Mouse (Mus musculus) heart, postnatal 10 days (tissue): ENCODE measurements around the gene Cfap97d1. TPM values are rescaled to one million over a fixed set of nuclear protein-coding genes. Genes with fewer than 3 reads are reported as not detected.

ENCODE experiments used
- DNase-seq, 2 experiments: peaks; one replicate each; pipeline ENCODE4 v3.0.0; 2021
- intact Hi-C: fragments of 180-260 bp; cut with DNase I; formaldehyde crosslinking; loops from one replicate; pipeline ENCODE4 v1.15.1; 2025
- total RNA-seq, 2 experiments: library from RNA; stranded (reverse); gene quantifications; 2 replicates each; pipeline ENCODE4 v1.2.3; 2021

Cfap97d1 gene
- total RNA-seq, 2 experiments from 2014 or later: not detected

DNA sequence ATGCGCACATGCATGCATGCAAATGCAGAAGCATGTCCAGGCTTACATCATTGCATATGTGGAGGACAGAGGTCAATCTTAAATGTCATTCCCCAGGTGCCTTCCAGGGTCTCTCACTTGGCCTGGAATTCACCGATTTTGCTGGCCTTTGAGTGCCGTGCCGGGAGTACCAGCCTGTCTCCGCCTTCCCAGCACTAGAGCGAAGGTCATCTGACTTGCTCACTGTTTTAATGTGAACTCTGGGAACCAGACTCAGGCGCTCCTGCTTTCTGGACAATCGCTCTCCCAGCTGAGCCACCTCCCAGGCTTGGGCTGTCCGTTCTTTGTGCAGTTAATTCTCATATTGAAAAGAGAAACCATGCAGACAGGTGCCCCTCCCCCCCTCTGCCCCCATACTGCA lies 22.2 kb downstream of the Cfap97d1 start:
- intact Hi-C loops: no loop called here
- no peak for DNase-seq

DNA sequence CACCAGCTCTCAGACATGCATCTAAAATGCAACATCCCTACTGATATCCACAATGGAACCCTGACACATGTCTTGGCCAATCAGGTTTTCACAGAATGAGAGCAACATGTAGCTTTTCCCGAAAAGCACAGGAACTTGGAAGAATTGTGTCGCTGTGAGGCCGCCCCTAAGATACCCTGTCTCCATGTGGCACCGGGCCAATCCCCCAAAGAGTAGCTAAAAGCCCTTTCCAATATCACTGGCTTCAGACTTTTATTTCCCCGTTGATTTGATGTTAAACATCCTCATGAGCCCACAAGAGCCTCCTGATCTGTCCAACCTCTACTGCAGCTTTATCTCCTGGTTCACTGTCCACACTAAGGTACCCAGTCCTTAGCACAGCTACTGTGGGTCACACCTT lies 22.6 kb downstream of the Cfap97d1 start:
- DNase-seq: no peak
- intact Hi-C loops: no loop called here

DNA sequence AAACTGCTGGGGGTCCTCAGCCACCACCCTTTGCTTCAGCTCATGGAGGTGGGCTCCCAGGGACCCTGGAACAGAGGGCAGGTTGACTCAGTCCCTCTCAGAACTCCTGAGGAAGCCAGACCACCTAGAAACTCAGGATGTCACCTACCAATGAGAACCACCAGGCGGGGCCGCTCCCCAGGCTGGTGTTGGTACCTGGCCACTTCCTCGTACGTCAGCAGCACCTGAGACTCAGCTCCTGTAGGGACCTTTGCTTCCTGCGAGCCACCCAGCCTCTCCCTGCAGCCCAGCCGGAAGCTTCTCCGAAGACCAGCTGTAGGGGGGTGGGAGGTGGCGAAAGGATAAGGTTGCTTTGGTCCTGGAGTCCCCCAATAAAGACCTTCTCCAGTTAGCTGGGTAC lies 24.3 kb downstream of the Cfap97d1 start:
- intact Hi-C loops: no loop called here
- DNase-seq: no peak

DNA sequence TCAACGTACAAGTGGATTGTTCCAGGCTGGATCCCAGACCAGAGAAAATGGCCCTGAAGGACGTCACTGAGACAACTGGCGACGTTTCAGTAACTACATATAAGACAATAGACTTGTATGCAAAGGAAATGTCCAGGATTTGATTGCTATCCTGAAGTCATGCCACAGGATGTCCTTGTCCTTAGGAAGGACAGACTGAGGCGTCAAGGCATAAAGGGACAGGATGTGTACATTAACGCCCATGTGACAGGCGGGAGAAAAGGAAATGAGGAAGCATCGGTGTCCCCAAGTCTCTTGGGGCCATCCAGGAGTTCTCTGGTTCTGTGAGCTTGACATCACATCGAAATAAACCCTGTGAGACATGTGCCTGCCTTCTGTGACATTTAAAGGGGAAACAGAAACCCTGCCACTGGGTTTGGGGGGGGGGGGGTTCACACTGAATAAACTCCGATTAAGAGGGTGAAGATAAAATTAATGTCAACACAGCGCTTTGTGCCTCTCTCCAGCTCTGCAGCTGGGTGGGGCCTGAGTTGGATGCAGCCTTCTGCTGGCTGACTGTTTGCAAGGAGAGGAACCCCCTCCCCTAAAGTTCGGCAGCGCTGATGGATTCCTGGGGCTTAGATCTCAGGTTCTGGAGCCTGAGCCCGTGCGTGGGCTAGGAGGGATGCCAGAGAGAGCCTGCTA lies 25.0 kb downstream of the Cfap97d1 start:
- intact Hi-C loops: no loop called here
- no peak for DNase-seq

DNA sequence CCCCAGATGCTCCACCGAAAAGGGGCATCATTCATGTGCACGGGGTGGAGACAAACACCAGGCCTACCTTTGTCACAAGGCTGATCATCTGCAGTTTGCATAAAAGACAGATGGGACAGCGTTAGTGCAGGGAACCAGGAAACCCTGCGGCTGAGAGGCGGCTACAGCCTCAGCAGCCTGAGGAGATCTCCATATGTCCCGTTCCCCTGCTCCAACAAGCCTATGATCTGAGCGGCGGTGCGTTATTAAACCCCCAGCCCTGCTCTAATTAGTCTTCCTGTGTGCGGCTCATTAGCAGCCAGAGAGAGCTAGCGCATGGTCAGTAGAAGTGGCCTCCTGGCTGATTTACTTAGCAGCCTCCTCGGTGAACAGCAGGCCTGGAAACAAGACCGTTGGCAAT lies 26.1 kb downstream of the Cfap97d1 start:
- intact Hi-C loops: no loop called here
- no peak for DNase-seq

DNA sequence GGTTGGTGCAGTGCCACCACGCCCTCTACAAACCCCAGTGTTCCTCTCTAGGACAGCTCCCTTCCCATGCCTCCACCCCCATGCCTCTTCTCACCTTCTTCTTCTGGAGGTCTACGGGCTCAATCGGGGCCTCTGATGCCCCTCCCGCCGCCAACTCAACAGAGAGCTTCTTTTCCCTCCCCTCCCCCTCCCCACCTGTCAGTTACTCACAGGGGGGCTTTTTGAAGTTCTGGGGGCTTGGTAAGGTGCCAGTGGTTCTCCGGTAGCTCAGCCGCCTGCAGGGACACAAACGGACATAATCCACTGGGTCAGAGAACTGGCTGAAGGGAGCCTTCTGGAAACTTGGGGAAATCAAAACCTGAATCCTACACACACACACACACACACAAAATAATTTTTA lies 27.4 kb downstream of the Cfap97d1 start:
- intact Hi-C loops: no loop called here

DNA sequence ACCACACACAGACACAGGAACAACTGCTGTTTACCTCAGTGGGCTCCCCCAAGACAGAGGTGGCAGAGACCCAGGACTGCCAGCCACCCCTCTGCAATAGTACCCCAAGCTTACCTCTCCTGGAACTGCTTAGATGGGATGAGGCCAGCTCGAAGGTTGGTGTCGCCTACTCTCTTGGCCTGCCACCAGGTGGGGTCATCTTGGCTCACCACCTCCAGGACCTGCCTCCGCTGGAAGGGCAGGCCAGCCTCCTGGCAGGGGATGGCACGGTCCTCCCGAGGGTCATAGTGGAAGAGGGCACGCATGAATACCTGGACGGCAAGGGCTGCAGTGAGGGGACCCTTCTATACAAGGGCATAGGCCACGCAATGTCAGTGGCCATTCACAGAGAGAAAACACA lies 29.1 kb downstream of the Cfap97d1 start:
- intact Hi-C loops: no loop called here
- DNase-seq: no peak

More for the DNA sequence above, 27.4 kb downstream of the Cfap97d1 start:
- no peak for DNase-seq

DNA sequence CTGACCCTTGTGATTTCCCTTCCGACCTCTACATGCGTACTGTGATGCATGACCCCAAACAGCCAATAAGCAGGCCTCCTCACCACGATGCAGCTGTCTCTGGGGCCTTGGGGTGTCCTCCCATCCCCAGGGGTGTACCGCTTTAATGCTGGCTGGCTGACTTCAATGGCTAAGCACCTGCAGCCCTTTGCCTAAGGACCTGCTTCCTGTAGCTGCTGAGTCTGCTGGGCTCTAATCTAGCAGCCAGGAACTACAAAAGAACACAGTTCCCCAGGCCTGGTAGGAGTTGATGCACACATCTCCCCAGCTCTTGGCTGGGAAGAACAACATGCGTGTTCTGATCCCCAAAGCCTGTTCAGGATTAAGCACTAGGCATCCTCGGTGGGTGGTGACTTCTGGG lies 31.4 kb downstream of the Cfap97d1 start:
- intact Hi-C loops: no loop called here
- DNase-seq: no peak

DNA sequence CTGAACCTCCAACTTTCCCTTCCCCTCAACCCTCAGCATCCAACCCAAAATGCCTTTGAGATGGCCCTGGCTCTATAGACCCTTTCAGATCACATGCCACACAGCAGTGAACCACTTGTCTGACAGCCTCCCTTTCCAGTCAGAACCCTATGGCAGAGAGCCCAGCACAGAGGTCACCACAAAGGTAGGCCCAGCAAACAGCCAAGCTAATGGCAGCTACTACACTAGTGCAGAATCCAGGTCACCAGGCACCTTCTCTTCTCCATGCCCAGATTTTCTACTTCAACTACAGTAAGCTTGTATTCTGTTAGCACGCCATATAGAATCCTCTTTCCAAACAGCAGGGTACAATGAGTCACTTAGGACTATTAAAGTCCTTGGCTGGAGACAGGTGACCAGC lies 32.1 kb downstream of the Cfap97d1 start:
- intact Hi-C loops: no loop called here
- peak; percentile 69 to 75 for DNase-seq

DNA sequence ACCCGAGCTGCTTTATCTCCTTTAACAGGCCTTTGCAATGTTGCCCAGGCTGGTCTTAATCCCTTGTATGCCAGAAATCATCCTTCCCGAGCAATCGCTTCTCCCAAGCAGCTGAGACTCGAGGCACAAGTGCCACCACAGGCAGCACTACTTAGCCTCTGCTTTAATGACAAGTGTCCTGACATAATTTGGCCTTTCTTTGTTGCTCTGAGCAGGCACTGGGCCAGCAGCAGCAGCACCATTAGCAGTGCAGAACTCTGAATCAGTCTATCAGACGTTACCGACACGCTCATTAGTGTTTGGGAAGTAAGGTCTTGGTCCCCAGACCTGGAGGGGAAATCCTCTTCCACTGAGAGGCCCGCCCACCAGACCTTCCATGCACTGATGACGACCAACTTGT lies 35.7 kb downstream of the Cfap97d1 start:
- intact Hi-C loops: no loop called here
- no peak for DNase-seq

DNA sequence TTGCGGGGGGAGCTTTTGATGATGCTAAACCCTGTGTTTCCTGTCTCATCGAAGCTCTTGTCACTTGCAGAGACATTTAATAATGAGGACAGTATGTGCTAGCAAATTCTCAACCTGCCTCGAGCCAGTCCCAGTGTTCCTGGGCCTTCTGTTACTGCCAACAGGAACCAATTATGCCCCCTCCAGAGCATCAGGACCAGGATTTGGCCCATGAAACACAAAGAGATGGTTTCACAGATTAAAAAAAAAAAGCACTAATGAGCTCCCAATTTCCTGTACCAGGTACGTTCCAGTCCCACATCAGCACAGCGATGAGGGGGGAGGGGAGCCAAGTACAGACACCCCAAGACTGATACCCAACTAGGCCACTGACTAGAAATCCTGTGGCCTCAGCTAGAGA lies 37.1 kb downstream of the Cfap97d1 start:
- DNase-seq: no peak
- intact Hi-C loops: no loop called here

DNA sequence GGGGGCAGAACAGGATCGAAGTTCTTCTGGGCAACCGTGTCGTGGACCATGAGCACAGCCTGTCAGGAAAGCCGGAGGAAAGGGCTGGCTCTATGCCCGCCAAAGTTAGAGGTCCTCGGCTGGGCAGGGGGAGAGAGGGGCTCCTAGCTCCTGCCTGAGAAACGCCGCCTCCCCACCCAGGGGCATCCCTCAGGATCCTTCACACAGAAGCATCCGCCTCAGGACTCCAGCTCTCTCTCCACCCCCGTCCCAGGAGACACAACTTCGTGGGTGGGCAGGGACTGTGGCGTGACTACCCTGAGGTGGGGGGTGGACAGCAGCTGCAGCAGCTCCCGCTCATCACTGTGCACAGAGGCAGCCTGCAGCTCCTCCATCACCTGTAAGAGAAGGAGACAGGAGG lies 39.3 kb downstream of the Cfap97d1 start:
- intact Hi-C loops: no loop called here
- DNase-seq: no peak

DNA sequence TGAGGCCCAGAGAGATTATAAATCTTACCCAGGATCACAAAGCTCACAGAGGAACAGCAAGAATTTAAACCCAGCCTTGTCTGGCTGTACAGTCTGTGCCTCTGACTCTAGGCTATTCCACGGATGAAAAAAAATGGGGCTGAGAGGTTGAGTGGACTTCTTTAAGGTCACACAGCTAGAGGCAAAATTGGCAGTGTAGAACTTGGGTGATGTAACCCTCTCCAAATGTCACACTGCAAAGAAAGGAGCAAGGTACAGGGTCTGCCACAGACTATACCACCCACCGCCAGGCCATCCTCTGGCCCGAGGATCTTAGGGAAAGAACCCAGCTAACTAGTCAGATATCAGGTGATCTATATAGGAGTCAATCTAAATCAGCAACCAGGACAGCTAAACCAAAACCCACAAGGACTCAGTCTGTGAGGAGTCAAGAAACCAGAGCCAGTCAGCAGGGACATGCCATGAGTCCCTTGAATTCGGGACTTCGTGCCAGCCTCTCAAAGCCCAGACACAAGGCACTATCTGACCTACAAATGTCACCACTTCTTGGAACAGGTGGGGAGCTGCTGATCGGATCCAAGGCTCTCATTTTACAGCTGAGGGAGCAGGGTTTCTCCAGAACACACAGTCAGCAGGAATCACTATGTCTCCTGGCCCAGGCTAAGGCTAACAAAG lies 40.1 kb downstream of the Cfap97d1 start:
- intact Hi-C loops: no loop called here
- no peak for DNase-seq

DNA sequence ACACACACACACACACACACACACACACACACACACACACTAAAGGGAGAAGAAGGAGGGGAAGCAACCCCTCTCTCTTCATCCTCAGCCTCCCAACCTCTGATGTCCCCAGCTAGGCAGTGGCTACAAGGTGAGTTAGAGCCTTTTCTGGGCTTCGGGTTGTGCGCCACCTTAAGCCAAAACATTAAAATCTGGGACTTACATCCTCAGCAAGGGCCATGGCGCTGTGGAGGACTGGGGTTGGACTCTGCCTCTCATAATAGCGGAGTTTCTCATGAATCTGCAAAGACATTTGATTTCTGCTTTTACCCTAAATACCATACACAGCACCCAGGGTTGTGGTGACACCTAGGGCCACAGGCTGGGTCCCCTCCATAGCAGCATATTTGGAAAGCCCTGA lies 40.8 kb downstream of the Cfap97d1 start:
- intact Hi-C loops: no loop called here

DNA sequence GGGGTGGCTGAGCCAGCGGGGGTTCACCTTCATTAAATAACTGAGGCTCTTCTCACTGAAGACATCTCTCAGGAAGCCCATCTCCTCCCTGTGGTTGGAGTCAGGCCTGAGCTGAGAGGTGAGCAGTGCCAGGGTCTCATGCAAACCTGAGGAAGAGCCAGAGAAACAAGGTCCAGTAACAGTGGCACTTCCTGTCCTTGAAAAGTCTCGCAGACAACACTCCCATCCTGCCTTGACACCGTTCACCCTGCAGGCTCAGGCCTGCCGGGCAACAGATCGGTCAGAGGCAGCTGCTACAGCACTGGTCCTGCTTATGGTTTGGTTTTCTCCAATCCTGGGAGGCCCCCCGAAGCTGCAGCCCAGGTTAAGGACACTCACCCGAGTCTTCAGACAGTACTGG lies 41.3 kb downstream of the Cfap97d1 start:
- DNase-seq: no peak
- intact Hi-C loops: no loop called here

More for the DNA sequence above, 40.8 kb downstream of the Cfap97d1 start:
- DNase-seq: no peak

DNA sequence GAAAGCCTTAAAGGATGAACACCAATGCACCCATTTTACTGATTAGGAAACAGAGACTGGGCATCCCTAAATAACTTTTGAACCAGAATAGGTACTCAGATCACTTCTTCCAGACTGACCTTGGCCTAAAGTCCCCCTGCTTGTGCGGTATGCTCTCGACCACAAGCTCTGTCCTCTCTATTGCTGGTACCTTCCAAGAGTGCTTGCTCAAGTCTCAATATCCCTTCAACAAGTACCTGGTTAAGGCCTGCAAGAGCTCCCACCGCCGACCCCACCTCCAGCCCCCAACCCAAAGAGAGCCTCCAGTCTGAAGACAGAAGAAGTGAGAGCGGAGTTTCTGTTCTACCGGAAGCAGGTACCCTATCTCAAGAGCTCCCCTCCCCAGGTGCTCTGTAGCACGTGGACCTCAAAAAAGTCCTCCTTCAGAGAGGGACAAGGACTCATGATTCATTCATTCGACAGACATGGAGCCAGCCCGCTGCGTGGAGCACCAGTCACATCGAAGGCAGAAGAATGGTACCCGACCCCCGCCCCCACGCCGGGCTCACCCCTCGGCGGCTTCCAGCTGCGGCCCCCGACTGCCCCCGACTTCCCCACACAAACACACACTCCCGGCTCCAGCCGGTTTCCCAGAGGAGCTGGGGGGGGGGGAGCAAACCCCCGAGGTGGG lies 42.0 kb downstream of the Cfap97d1 start:
- intact Hi-C loops: no loop called here
- DNase-seq: no peak

DNA sequence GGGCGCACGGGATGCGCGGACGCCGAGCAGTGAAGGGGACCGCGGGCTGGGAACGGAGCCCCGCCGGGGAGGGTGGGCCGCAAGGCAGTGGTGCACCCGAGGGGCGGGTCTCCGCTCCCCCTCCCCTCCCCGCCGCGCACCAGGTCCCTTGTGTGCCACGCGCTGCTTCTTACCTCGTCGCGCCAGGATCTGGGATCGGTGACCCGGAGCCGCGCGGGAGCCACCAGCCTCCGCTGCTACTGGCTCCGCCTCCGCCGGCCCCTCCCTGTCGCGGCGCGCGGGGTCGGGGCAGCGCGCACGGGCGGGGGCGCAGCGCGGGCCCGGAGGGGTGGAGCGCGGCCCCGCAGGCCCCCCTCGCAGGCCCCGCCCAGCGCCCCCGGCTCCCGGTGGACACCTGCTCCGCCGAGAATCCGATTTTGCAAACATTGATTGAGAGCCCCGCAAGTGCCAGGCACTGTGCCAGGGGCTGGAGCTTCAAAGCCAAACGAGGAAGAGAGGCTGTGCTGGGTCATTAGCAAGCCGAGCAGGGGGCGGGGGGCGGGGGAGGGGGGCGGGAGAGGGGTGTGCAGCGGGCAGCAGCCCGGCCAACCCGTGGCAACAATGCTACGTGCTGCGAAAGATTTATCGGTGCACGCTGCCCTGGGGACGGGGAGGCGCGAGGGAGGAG lies 42.7 kb downstream of the Cfap97d1 start:
- DNase-seq: peak; percentile 69 to 71
- intact Hi-C loops: no loop called here

DNA sequence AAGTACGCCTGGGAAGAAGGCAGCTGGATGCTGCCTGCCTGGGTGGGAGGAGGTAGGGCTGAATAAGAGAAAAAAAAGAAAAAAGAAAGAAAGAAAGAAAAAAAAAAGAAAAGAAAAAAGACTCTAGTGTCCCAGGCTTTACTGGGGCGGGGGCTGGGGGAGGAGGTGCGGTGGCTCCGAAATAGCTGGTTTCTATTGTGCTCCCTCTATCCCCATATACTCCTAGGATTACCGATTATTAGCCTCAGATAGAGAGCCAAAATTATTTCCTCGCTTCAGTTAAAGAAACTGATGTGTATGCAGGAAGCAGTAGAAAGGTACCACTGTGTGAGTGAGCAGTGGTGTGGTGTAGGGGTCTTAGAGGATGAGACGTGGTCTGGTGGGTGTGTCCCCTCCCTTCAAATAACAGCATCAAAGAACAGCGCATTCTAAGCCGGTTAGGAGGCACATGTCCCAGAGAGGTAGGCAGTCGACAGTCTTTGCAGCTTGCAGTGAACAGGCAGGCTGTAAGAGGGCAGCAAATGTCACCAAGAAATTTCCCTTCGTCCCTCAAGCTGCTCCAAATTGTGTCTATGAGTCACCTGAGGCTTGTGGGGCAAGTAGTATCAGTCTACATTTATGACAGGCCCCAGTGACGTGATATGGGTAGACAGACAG lies 43.4 kb downstream of the Cfap97d1 start:
- no peak for DNase-seq
- intact Hi-C loops: no loop called here

DNA sequence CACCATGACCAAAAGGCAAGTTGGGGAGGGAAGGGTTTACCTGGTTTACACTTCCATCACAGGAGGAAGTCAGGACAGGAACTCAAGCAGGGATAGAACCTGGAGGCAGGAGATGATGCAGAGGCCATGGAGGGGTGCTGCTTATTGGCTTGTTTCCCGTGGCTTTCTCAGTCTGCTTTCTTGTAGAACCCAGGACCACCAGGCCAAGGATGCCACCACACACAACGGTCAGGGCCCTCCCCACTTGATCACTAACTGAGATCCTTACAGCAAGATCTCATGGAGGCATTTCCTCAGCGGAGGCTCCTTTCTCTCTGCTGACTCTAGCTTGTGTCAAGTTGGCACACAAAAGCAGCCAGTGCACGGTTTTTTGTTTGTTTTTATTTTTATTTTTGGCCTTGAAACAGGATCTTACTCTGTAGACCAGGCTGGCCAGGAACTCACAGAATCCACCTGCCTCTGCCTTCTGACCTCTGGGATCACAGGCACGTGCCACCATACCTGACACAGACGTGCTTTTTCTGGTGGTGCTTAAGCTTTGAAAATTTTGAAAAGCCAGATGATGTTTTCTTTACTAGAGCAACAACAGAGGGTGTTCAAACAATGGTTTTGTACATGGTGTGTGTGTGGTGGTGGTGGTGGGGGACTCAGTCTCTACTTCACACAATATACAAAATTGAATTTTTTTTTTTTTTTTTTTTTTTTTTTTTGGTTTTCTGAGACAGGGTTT lies 44.2 kb downstream of the Cfap97d1 start, which contains the start of gene Mpp3:
Gene Mpp3, minus strand, starts transcription at position 375 of the 730 bp plus-strand sequence.
- no peak for DNase-seq
- intact Hi-C loops: no loop called here

DNA sequence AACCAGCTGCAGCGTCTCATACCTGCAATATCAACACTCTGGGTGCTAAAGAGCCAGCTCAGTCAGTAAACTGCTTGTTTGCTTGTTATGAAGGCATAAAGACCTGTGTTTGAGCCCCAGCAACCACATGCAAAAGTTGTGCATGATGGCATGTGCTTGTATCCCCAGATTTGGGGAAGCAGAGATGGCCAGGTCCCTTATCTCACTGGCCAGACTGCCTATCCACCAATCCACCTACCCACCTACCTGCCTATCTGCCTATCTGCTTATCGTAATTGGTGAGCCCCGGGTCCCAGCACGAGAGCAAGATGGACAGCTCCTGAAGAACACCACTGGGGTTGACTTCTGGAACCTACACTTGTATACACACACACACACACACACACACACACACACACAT lies 45.2 kb downstream of the Cfap97d1 start:
- DNase-seq: no peak
- intact Hi-C loops: no loop called here
